Mouse (Mus musculus) myocyte (in vitro differentiated cells): Measurements from ENCODE around the gene Olfr559.

Experiments used
- CEBPB ChIP-seq: IDR thresholded peaks from 2 replicates; pipeline ENCODE4 v1.6.1; 2011; ENCODE audit warnings: mild to moderate bottlenecking, moderate library complexity; ENCODE audit not compliant: poor library complexity, insufficient read depth, severe bottlenecking
- POLR2A ChIP-seq: IDR thresholded peaks from one replicate; pipeline ENCODE4 v1.6.1; 2011; ENCODE audit warnings: low read depth, mild to moderate bottlenecking, control low read depth, moderate library complexity; ENCODE audit not compliant: insufficient read length
- TCF12 ChIP-seq: IDR thresholded peaks from one replicate; pipeline ENCODE4 v1.6.1; 2011; ENCODE audit warnings: mild to moderate bottlenecking, control low read depth; ENCODE audit not compliant: poor library complexity, insufficient read depth, severe bottlenecking
- TCF3 ChIP-seq: IDR thresholded peaks from one replicate; pipeline ENCODE4 v1.6.1; 2011; ENCODE audit warnings: low read depth, control low read depth; ENCODE audit not compliant: insufficient read length
- USF1 ChIP-seq: IDR thresholded peaks from one replicate; pipeline ENCODE4 v1.6.1; 2011; ENCODE audit warnings: low read depth, mild to moderate bottlenecking, control low read depth, moderate library complexity

- TF ChIP-seq TCF12 (no peak), USF1 (no peak), POLR2A (no peak), CEBPB (no peak), TCF3 (no peak)
These were observed 45.4 kb downstream of the Olfr559 start for GRCm38 (mm10) chr7:102681916-102682315.
